In the genomic region with DNA sequence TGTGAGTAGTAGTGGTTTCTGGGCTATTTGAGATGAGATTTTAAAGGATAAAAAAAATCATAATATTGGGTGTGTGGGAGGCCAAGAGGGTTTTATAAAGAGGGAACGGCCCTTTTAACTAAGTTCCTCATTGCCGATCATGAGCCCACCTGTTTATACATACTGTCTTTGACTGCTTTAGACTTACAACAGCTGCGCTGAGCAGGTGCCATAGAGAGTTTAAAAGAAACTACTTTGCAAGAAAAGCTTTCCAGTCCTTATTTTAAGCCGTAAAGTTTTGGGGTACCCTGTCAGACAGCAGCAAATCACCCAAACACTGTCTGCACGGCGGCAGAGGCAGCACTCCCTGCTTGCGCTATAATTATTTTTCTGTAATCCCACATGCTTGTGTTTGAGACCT, we compare ENCODE assay signal across 25 mouse cellular contexts.
DNase-seq lines count a peak whose midpoint lies in the region; ATAC-seq and TF ChIP-seq lines count a peak whose summit lies in the region.
"Had no signal": no experiment of that assay in that cellular context is flagged by ENCODE, and none has a peak within 500 bp of the region (broad histone marks: within the 10 kb centered on the region; RNA-seq: fewer than 3 reads in every experiment).

No protein-coding gene starts in this region.

- H3K4me2 ChIP-seq in intestine, embryonic 16.5 days (ENCODE audit: low read depth, low read length), result no peak overlapping the region
- H3K4me2 ChIP-seq: embryonic facial prominence, embryonic 15.5 days; hindbrain, embryonic 13.5 days had no signal

- H3K9me3 ChIP-seq in intestine, embryonic 16.5 days (ENCODE audit: control insufficient read depth, low read length), result no peaks in the 10 kb centered on the region
- H3K9me3 ChIP-seq: embryonic facial prominence, embryonic 15.5 days; forebrain, embryonic 10.5 days; G1E; heart, embryonic 10.5 days; hindbrain, embryonic 13.5 days had no signal

- TF ChIP-seq POLR2A in cortical plate, adult 2 months (IDR thresholded peaks at IDR 0.05; ENCODE audit: extremely low read depth, insufficient read depth, low read length), result no peak

- H3K27ac ChIP-seq in left cerebral cortex, adult 2 months, result peak overlapping the region; percentile 22; the same call in 1 of the 2 replicates
- H3K27ac ChIP-seq in cortical plate, adult 2 months (ENCODE audit: insufficient read depth, low read length), result peak overlapping the region; percentile 19; the same call in 1 of the 2 replicates
- no peak overlapping the region for H3K27ac ChIP-seq in intestine, embryonic 16.5 days (ENCODE audit: low read length)
- H3K27ac ChIP-seq: embryonic facial prominence, embryonic 15.5 days; forebrain, embryonic 10.5 days; gastrocnemius, adult 2 months; heart, embryonic 10.5 days; hindbrain, embryonic 13.5 days; hindbrain, postnatal 0 days had no signal

- no peak for ATAC-seq in inflammation-experienced regulatory T-cells, adult 6 months
- no peak for ATAC-seq in intestine, embryonic 16.5 days
- ATAC-seq: CD4-positive, CD25-positive, alpha-beta regulatory T cell, adult 4 months; forebrain, embryonic 14.5 days; hindbrain, postnatal 0 days had no signal

- no peaks in the 10 kb centered on the region for H3K27me3 ChIP-seq in intestine, embryonic 16.5 days (replicated peaks; ENCODE audit: control insufficient read depth, insufficient read depth, low read length)
- H3K27me3 ChIP-seq: embryonic facial prominence, embryonic 15.5 days; hindbrain, embryonic 13.5 days had no signal

- no peak for TF ChIP-seq CTCF in left cerebral cortex, adult 2 months (IDR thresholded peaks at IDR 0.05)
- TF ChIP-seq CTCF in cortical plate, adult 2 months (IDR thresholded peaks at IDR 0.05; ENCODE audit: extremely low read depth, insufficient read depth, low read length), result no peak

- 75% methylated on average over 7 of the region's 7 CpGs for WGBS in intestine, embryonic 16.5 days

- no peak overlapping the region for H3K9ac ChIP-seq in intestine, embryonic 16.5 days (ENCODE audit: low read depth, low read length)
- H3K9ac ChIP-seq: embryonic facial prominence, embryonic 15.5 days; hindbrain, embryonic 13.5 days had no signal

- no peaks in the 10 kb centered on the region for H3K4me1 ChIP-seq in cortical plate, adult 2 months (ENCODE audit: control insufficient read depth, insufficient read depth, low read length)
- no peaks in the 10 kb centered on the region for H3K4me1 ChIP-seq in intestine, embryonic 16.5 days (ENCODE audit: control insufficient read depth, insufficient read depth, low read length)
- H3K4me1 ChIP-seq: embryonic facial prominence, embryonic 15.5 days; heart, embryonic 10.5 days; hindbrain, embryonic 13.5 days had no signal

- H3K36me3 ChIP-seq in intestine, embryonic 16.5 days (ENCODE audit: control insufficient read depth, insufficient read depth, low read length), result no peaks in the 10 kb centered on the region
- H3K36me3 ChIP-seq: embryonic facial prominence, embryonic 15.5 days; forebrain, embryonic 10.5 days; G1E; heart, embryonic 10.5 days; hindbrain, embryonic 13.5 days had no signal

- H3K4me3 ChIP-seq in left cerebral cortex, adult 2 months, result no peak overlapping the region
- no peak overlapping the region for H3K4me3 ChIP-seq in cortical plate, adult 2 months (ENCODE audit: insufficient read depth, low read length)
- H3K4me3 ChIP-seq in intestine, embryonic 16.5 days (ENCODE audit: low read length), result no peak overlapping the region
- H3K4me3 ChIP-seq: embryonic facial prominence, embryonic 15.5 days; erythroblast, embryonic 14.5 days; forebrain, embryonic 10.5 days; gastrocnemius, adult 2 months; heart, embryonic 10.5 days; hindbrain, embryonic 13.5 days had no signal

- intact Hi-C loops in left cerebral cortex, adult 2 months (cut with DNase I), result no loop called here

- DNase-seq in left cerebral cortex, adult 2 months (ENCODE audit: extremely low spot score in 1 of 2, low spot score in 2 of 2), result no peak
- DNase-seq in left cerebral cortex, adult 8-10 months (ENCODE audit: low spot score in 2 of 2), result no peak
- peak; percentile 45 to 47 for DNase-seq in thymus, postnatal 10 days (ENCODE audit: low spot score in 2 of 2)
- DNase-seq in thymus, postnatal 4 days, result peak; percentile 35
- DNase-seq: adrenal gland, adult 8-10 months; B cell, adult 2 months; cerebellum, adult 11-12 months; cerebellum, adult 9-10 months; cerebellum, postnatal 25 days; gastrocnemius, adult 2 months; gastrocnemius, postnatal 25 days; heart, adult 18-20 months; heart, postnatal 10 days had no signal

Comparison
In these comparisons a context has a peak if more than half of its experiments do, and no peak if none do; other contexts are left out.
1. DNase-seq: peak in thymus, postnatal 10 days (2 of 2) and thymus, postnatal 4 days (single experiment); none in left cerebral cortex, adult 2 months (0 of 2) and left cerebral cortex, adult 8-10 months (0 of 2).